Mouse (Mus musculus): ENCODE results near the gene Sec23a.
"Not testable (repeated sequence)": the region's sequence is repeated elsewhere in the genome, so short reads cannot be mapped to it uniquely, and the experiment has no call there.

Gene Sec23a

DNA sequence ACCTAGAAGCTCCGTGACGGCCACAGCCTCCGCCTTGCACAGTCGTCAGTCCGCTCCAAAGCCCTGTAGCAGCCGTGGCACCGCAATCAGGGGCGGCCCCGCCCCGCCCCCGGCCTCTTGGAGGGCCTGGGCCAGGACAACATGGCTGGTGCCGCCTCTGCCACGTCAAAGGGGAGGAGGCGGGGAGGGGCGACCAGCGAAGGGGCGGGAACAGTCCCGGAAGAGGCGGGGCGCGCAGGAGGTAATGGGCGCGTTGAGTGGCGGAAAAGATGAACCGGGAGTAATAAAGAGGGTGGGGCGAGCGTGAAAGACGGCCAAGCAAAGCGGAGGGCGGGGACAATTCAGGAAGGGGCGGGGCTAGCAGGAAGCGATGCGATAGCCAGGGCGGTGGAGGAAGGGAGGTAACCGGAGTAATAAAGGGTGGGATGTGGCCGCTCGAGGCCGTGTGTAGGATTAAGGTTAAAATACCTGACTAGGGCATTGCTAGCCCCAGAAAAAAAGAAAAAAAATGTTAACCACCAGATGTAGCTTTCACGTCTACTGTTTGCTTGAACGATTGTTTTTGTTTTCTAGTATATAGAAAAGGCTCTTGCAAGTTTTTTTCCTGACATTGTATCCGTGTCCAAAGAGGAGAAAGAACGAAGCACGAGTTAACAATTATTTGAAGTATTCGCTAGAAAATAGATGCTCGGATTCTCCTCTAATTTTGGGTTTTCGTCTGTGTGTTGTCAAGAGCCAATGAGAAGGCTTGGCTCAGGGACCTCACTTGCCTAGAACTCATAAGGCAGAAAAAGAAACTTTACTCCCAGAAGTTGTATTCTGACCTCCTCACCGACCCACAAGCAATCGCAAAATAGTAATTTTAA lies at the start of gene Sec23a:
TSS of gene Sec23a (minus strand) at position 174 of the 866 bp plus-strand sequence.
- peak; percentile 91 for DNase-seq (ENCODE audit: low read depth)

GRCm38 (mm10) chr12:59060993-59061595 lies 49.3 kb upstream of the Sec23a start, which contains the start of gene Trappc6b:
Gene Trappc6b, minus strand, starts transcription at chr12:59061472.
- DNase-seq (ENCODE audit: low read depth) = peak; percentile 52

GRCm38 (mm10) chr12:59060322-59060721 lies 48.5 kb upstream of the Sec23a start:
- no peak for DNase-seq (ENCODE audit: low read depth)

- not testable (repeated sequence) for DNase-seq (ENCODE audit: low read depth)
Measured at GRCm38 (mm10) chr12:59058242-59058641, 46.4 kb upstream of the Sec23a start.

- DNase-seq (ENCODE audit: low read depth) = no peak
Measured at GRCm38 (mm10) chr12:59056222-59056621, 44.4 kb upstream of the Sec23a start.

GRCm38 (mm10) chr12:59055196-59055850 lies 43.5 kb upstream of the Sec23a start:
- DNase-seq (ENCODE audit: low read depth) = no peak

GRCm38 (mm10) chr12:59053976-59054375 lies 42.2 kb upstream of the Sec23a start:
- DNase-seq (ENCODE audit: low read depth) = no peak

DNA sequence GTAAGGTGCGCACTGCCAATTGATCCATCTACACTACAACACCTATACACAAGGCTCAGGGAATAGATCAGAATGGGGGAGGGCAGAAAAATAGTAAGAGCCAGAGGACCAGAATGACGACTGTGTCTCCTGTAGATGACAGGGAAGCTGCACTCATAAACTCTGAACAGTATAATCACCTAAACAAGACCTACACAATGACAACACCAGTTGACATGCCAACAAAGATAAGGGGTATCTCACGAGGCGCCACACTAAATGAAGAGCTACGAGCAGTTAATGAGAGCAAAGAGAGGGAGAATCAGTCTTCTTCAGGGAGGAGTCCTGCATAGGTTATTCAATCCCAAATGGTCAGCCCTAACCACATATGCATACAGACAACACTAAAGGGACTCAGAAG lies 41.3 kb upstream of the Sec23a start:
- no peak for DNase-seq (ENCODE audit: low read depth)

DNA sequence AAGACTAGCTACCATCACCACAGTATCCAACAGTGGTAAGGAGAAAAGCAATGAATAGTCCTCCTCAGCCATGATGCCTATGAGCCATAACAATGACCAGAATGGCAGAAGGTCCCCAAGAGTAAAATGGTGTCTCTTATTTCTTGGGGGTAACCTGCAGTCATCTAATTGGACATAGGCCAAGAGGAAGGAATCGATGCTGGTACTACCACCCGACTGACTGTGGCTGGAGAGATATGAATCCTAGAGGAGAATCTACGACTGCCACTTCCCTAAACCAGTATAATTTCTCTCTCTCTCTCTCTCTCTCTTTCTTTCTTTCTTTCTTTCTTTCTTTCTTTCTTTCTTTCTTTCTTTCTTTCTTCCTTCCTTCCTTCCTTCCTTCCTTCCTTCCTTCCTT lies 40.7 kb upstream of the Sec23a start:
- DNase-seq (ENCODE audit: low read depth) = no peak

GRCm38 (mm10) chr12:59040851-59041250 lies 29.0 kb upstream of the Sec23a start:
- DNase-seq (ENCODE audit: low read depth) = no peak

- DNase-seq (ENCODE audit: low read depth) = peak; percentile 86
Measured at GRCm38 (mm10) chr12:59039971-59040844, 28.4 kb upstream of the Sec23a start.

DNA sequence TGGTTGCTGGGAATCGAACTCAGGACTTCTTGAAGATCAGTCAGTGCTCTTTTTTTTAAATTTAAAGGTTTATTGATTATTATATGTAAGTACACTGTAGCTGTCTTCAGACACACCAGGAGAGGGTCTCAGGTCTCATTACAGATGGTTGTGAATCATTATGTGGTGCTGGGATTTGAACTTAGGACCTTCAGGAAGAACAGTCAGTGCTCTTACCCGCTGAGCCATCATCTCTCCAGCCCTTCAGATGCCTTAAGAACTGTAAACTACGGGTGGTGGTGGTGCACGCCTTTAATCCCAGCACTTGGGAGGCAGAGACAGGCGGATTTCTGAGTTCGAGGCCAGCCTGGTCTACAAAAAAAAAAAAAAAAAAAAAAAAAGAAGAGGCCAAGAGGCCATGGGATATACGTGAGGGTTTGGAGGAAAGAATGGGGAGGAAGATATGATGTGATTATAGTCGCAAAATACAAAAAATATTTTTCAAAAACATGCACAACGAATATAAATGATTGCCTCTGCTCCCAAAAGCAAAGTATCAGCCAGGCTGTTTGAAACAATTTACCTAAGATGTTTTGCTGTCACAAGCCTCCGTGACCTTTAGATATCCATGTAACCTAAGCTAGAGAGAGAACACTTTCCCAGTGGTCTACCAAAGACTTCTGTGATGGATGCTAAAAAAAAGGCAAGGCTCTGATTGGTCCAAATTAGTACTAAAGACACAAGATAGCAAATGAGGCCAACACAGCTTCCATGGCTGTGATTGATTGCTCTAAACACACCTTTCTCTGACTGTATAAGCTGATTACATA lies 27.5 kb upstream of the Sec23a start:
- no peak for DNase-seq (ENCODE audit: low read depth)

GRCm38 (mm10) chr12:59032101-59032500 lies 20.3 kb upstream of the Sec23a start:
- DNase-seq (ENCODE audit: low read depth) = no peak

DNA sequence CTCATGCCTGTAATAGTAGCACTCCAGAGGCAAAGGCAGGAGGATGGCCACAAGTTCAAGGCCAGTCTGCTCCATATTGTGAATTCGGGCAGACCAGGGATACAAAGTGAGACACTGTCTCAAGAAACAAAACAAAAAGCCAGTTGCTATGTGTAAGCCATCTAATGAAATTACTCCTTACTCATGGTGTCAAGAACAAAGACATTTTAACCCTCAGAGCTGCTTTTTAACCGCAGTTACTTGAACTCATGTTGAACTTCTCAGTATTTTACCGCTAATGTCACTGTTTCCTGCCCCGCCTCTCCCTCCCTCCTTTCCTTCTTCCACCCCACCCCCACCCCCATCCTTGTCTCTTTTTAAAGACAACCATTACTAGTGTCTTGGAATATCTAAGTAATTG lies 9.5 kb upstream of the Sec23a start:
- DNase-seq (ENCODE audit: low read depth) = no peak

GRCm38 (mm10) chr12:59019891-59020290 lies 8.1 kb upstream of the Sec23a start:
- no peak for DNase-seq (ENCODE audit: low read depth)

GRCm38 (mm10) chr12:59017970-59018369 lies 6.2 kb upstream of the Sec23a start:
- DNase-seq (ENCODE audit: low read depth) = no peak

DNA sequence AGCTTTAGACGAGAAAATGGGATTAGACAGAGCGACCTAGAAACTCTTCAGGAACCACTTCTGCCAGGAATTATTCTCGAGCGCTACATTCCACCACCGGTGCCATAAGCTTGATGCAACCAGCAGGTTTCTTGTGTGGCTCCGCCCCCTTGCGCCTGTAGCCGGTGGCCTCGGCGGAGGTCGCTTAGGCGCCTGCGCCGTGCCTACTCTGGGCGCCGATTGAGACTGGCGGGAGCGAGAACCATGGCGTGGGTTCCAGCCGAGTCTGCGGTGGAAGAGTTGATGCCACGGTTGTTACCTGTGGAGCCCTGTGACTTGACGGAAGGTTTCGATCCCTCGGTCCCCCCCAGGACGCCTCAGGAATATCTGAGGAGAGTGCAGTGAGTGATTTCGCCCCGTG lies 1.4 kb upstream of the Sec23a start, which contains the start of gene Gemin2:
TSS of gene Gemin2 (plus strand) at position 160 of the 400 bp plus-strand sequence.
- DNase-seq (ENCODE audit: low read depth) = peak; percentile 83

DNA sequence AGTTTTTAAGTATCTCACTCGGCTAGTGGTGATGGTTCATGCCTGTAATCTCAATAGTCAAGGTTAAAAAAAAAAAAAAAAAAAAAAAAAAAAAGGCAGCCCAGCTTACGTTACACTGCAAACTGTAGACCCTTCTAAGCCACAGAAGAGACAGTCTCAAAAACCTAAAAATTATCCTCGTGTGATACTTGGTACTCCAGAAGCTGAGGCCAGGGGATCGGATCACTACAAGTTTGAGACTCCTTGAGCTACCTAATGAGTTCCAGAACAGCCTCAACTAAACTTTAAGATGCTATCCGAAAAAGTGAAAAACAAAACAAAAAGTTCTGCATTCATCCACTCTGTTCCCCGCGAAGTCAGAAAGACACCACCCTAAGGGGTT lies 884 bp upstream of the Sec23a start:
- peak; percentile 51 for DNase-seq (ENCODE audit: low read depth)

DNA sequence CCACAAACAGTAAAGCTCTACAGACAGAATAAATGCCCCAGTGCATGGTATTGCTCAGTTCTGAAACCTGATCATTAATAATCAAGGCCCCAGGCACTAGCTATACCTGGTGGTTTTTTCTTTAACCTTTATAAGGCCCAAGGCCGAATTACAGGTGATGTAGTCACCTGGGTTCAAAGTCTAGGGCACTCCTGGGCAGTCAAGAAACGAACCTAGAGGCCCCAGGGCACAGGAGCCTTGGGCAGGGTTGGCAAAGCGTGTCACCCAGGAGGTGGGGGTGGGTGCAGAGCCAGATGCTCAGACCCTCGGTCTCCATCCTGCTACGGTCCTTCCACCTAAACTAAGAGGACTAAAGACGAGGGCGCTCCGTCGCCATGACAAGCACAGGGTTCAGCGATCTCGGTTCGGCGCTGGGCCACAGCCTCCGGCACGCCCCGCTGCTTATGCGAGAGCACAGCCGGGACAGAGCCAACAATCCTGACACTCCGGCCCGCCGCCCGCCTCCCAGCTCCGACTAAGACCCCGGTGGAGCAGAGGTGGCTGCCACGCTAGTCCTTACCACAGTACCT lies 458 bp downstream of the Sec23a start:
- no peak for DNase-seq (ENCODE audit: low read depth)

DNA sequence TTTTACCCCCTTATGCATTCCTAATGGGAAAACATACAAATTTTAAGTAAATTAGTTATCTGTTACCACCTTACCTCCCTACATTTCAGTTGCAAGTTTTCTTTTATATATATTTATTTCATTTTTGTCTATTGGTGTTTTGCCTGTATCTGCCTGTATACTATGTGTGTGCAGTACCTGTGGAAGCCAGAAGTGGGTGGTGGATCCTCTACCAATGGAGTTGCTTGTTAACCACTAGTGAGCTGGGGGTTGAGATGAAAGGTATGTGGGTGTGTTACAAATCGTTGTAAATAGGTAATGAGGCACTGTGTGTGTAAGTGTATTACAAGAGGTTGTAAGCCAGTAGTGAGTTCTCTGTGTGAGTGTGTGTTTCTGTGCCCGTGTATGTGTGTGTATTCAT lies 1.3 kb downstream of the Sec23a start:
- DNase-seq (ENCODE audit: low read depth) = peak; percentile 23

DNA sequence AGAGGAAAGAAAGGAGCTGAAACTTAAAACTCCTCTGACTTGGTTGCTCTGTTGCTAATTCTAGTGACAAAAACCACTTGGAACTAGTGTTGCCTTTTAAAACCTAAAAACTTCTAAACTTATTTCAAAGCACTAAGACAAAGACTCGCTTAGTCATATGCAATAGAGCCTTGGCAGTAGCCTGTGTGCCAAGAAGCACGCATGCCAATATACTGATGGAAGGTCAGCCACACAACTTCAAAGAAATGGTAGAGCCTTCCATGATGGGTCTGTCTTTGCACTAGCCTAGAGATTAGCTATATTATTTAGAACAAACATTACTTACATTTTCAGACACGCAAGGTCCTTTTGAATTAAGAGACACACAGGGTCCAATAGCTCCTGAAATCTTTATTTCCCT lies 26.1 kb downstream of the Sec23a start:
- DNase-seq (ENCODE audit: low read depth) = no peak
